Mouse (Mus musculus) liver, embryonic 14.5 days (tissue): Measurements from ENCODE around the gene Nras.

Experiments
- CTCF ChIP-seq: IDR thresholded peaks from 2 replicates; pipeline ENCODE4 v1.5.1; 2016; ENCODE audit warnings: antibody characterized with exemption, low read depth, control low read depth
- EP300 ChIP-seq: IDR thresholded peaks from 2 replicates; pipeline ENCODE4 v1.6.1; 2016; ENCODE audit warnings: antibody characterized with exemption, low read depth

- no peak for TF ChIP-seq EP300
- TF ChIP-seq CTCF = no peak
These were observed 23.0 kb downstream of the Nras start for GRCm38 (mm10) chr3:103081051-103081450.
